Mouse (Mus musculus): ENCODE measurements around the gene Itih5. TPM values are rescaled to one million over a fixed set of nuclear protein-coding genes. Genes with fewer than 3 reads are reported as not detected.

Itih5 gene
- polyA plus RNA-seq, 1 experiment from 2014 or later, result 2.4 TPM

DNA sequence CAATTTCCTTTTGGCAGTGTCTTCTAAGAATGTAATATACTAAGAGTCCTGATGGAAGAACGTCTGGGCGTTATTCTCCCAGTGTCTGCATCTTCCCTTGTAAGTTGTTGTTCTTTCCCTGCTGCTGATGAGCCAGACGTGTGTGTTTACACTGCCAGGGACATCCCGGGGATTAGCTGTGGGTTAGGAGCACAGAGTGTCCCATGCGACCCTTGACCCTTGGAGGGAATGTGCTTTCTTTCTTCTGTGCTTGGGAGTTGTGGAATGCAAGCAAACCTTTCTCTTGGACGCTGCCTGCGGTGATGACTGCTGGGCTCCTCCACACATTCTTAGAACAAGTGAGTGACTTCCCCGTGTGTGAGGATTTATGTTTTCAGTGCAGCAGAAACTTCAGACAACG, 89.6 kb downstream of the Itih5 start:
- H3K4me2 ChIP-seq, result no peak overlapping the region
- WGBS, result 9% methylated on average over 9 of the region's 9 CpGs
- H3K27me3 ChIP-seq, result no peaks in the 10 kb centered on the region
- no peak for ATAC-seq
- H3K9me3 ChIP-seq (replicated peaks), result no peaks in the 10 kb centered on the region
- no peak overlapping the region for H3K9ac ChIP-seq
- H3K27ac ChIP-seq, result no peak overlapping the region
- H3K36me3 ChIP-seq (ENCODE audit: poor library complexity, severe bottlenecking), result no peaks in the 10 kb centered on the region
- no peak overlapping the region for H3K4me3 ChIP-seq
- no peaks in the 10 kb centered on the region for H3K4me1 ChIP-seq

DNA sequence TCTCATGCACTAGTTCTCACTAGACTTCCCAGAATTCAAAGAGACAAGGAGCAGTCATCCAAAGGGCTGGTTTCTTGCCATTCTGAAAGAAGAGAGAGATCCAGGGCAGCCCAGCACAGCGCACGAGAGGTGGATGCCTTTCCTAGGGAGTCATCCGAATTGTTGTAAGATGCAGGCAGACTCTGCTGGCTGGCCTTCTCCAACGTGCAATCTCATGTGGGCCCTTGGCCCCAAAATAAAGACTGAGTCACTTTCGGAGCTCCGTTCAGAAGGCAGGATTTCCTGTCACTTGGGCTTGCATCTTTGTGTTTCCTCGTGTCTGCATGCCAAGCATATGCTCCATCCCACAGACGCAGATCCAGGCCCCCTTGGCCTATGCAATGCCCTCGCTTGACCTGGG, 97.1 kb downstream of the Itih5 start:
- Histone ChIP-seq H3K27ac (no peak overlapping the region), H3K36me3 (ENCODE audit: poor library complexity, severe bottlenecking) (no peaks in the 10 kb centered on the region), H3K9ac (no peak overlapping the region), H3K4me3 (no peak overlapping the region), H3K4me2 (no peak overlapping the region), H3K9me3 (replicated peaks) (no peaks in the 10 kb centered on the region), H3K4me1 (no peaks in the 10 kb centered on the region), H3K27me3 (no peaks in the 10 kb centered on the region)
- WGBS, result 84% methylated on average over 9 of the region's 9 CpGs
- ATAC-seq, result no peak

- no peak overlapping the region for H3K9ac ChIP-seq
- H3K4me1 ChIP-seq, result no peaks in the 10 kb centered on the region
- no peaks in the 10 kb centered on the region for H3K9me3 ChIP-seq (replicated peaks)
- 61% methylated on average over 4 of the region's 4 CpGs for WGBS
- no peak overlapping the region for H3K27ac ChIP-seq
- no peak overlapping the region for H3K4me2 ChIP-seq
- ATAC-seq, result no peak
- no peak overlapping the region for H3K4me3 ChIP-seq
- H3K27me3 ChIP-seq, result no peaks in the 10 kb centered on the region
- no peaks in the 10 kb centered on the region for H3K36me3 ChIP-seq (ENCODE audit: poor library complexity, severe bottlenecking)
Observed at GRCm38 (mm10) chr2:10250926-10251325, 97.6 kb downstream of the Itih5 start.

- Histone ChIP-seq H3K4me1 (no peaks in the 10 kb centered on the region), H3K9me3 (replicated peaks) (no peaks in the 10 kb centered on the region), H3K27ac (no peak overlapping the region), H3K4me3 (no peak overlapping the region), H3K27me3 (no peaks in the 10 kb centered on the region), H3K9ac (no peak overlapping the region), H3K36me3 (ENCODE audit: poor library complexity, severe bottlenecking) (no peaks in the 10 kb centered on the region), H3K4me2 (no peak overlapping the region)
- ATAC-seq, result no peak
- WGBS, result 92% methylated on average over 9 of the region's 9 CpGs
Observed at GRCm38 (mm10) chr2:10251466-10251865, 98.1 kb downstream of the Itih5 start.

DNA sequence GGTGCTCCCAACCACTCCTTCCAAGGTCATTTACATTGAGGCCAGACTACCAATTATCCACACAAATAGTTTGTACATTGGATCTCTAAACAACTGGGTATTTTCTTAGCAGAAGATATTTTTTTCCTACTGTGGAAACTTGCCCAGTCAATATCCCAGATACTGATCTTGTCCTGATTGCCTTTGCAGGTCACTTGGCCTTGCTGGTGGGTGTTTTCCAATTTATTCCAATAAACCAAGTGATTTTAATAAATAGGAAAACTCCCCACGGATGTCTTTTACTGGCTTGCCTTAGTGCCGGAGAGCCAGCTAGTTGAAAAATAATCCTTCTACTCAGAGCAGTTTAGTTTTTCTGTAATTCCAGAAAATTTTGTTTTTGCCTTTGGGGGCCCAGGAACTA, 98.6 kb downstream of the Itih5 start:
- Histone ChIP-seq H3K36me3 (ENCODE audit: poor library complexity, severe bottlenecking) (no peaks in the 10 kb centered on the region), H3K27ac (no peak overlapping the region), H3K9me3 (replicated peaks) (no peaks in the 10 kb centered on the region), H3K4me3 (no peak overlapping the region), H3K9ac (no peak overlapping the region), H3K4me1 (no peaks in the 10 kb centered on the region), H3K4me2 (no peak overlapping the region), H3K27me3 (no peaks in the 10 kb centered on the region)
- 94% methylated on average over 2 of the region's 2 CpGs for WGBS
- ATAC-seq, result no peak

DNA sequence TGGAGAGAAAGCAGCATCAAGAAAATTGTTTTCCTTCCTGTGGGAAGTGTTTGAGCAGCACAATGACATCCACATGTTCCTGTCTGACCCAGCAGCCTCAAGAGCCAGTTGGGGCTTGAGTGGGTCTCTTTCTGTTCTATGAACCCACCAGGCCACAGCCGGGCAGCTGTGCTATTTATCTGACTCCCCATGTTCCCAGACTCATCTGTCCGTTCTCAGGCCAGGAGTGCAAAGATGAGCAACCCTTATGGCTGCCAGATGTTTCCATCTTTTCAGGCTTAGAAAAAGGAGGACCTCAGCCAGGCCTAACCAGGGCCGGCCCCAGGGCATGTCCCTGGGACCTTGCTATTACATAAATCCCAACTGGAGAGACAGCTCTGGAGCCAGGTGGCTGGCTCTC, 100.0 kb downstream of the Itih5 start:
- Histone ChIP-seq H3K4me1 (no peaks in the 10 kb centered on the region), H3K9ac (no peak overlapping the region), H3K36me3 (ENCODE audit: poor library complexity, severe bottlenecking) (no peaks in the 10 kb centered on the region), H3K27me3 (no peaks in the 10 kb centered on the region), H3K4me3 (no peak overlapping the region), H3K4me2 (no peak overlapping the region), H3K9me3 (replicated peaks) (no peaks in the 10 kb centered on the region), H3K27ac (no peak overlapping the region)
- no peak for ATAC-seq
- 89% methylated on average over 3 of the region's 3 CpGs for WGBS

GRCm38 (mm10) chr2:10256949-10257348, 103.6 kb downstream of the Itih5 start:
- H3K4me2 ChIP-seq, result no peak overlapping the region
- no peaks in the 10 kb centered on the region for H3K36me3 ChIP-seq (ENCODE audit: poor library complexity, severe bottlenecking)
- H3K27ac ChIP-seq, result no peak overlapping the region
- no peak for ATAC-seq
- no peaks in the 10 kb centered on the region for H3K4me1 ChIP-seq
- no peaks in the 10 kb centered on the region for H3K27me3 ChIP-seq
- no peaks in the 10 kb centered on the region for H3K9me3 ChIP-seq (replicated peaks)
- no peak overlapping the region for H3K9ac ChIP-seq
- H3K4me3 ChIP-seq, result no peak overlapping the region
- WGBS, result 76% methylated on average over 5 of the region's 5 CpGs

DNA sequence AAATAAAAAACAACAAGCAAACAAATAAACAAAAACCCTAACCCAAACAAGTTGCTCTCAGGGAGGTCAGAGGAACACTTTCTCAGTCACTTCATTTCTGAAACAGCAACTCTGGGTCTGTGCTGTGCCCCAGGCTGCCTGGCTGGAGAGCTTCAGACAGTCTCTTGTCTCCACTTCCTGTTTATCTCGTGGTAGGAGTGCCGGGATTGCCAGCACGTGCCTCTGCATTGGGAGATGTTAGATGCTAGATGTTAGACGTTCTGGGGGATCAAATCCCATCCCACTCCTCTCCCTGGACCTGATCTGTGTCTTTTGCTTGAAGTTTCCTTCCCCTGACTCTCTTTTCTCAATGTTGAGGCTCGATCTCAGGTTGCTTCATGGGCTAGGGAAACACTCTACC, 104.9 kb downstream of the Itih5 start:
- Histone ChIP-seq H3K9me3 (replicated peaks) (no peaks in the 10 kb centered on the region), H3K9ac (no peak overlapping the region), H3K4me1 (peaks cover 9% of the 10 kb centered on the region; the same call in 1 of the 2 replicates), H3K36me3 (ENCODE audit: poor library complexity, severe bottlenecking) (no peaks in the 10 kb centered on the region), H3K27ac (no peak overlapping the region), H3K4me2 (no peak overlapping the region), H3K27me3 (no peaks in the 10 kb centered on the region), H3K4me3 (no peak overlapping the region)
- no peak for ATAC-seq
- WGBS, result 74% methylated on average over 5 of the region's 5 CpGs

DNA sequence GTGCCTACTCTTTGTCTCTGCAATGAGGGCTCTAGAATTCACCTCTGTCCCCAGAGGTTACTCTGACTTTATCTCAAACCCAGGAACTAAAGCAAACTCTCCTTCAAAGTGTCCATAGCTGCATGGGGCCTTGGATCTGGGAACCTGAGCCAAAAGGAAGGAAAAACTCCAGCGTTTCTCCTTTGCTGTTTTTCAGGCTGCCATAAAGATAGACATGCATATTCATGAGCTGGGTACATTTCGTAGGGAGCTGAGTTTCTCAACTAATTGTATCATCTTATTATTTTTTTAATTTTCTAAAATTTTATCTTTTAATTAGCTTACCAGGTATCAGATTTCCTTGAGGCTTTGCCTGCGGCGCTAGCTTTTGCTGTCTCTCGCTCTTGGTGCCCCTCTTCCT, 106.7 kb downstream of the Itih5 start:
- H3K9me3 ChIP-seq (replicated peaks), result no peaks in the 10 kb centered on the region
- no peaks in the 10 kb centered on the region for H3K27me3 ChIP-seq
- no peak overlapping the region for H3K27ac ChIP-seq
- no peak overlapping the region for H3K4me2 ChIP-seq
- no peak overlapping the region for H3K4me3 ChIP-seq
- ATAC-seq, result no peak
- H3K4me1 ChIP-seq, result peaks cover 9% of the 10 kb centered on the region; the same call in 1 of the 2 replicates
- WGBS, result 38% methylated on average over 5 of the region's 5 CpGs
- H3K9ac ChIP-seq, result no peak overlapping the region
- no peaks in the 10 kb centered on the region for H3K36me3 ChIP-seq (ENCODE audit: poor library complexity, severe bottlenecking)

- Histone ChIP-seq H3K36me3 (ENCODE audit: poor library complexity, severe bottlenecking) (no peaks in the 10 kb centered on the region), H3K4me1 (peaks cover 9% of the 10 kb centered on the region; the same call in 1 of the 2 replicates), H3K27ac (no peak overlapping the region), H3K4me2 (no peak overlapping the region), H3K9me3 (replicated peaks) (no peaks in the 10 kb centered on the region), H3K4me3 (no peak overlapping the region), H3K9ac (no peak overlapping the region), H3K27me3 (no peaks in the 10 kb centered on the region)
- 79% methylated on average over 5 of the region's 5 CpGs for WGBS
- ATAC-seq, result no peak
Observed at GRCm38 (mm10) chr2:10261337-10261736, 108.0 kb downstream of the Itih5 start.

DNA sequence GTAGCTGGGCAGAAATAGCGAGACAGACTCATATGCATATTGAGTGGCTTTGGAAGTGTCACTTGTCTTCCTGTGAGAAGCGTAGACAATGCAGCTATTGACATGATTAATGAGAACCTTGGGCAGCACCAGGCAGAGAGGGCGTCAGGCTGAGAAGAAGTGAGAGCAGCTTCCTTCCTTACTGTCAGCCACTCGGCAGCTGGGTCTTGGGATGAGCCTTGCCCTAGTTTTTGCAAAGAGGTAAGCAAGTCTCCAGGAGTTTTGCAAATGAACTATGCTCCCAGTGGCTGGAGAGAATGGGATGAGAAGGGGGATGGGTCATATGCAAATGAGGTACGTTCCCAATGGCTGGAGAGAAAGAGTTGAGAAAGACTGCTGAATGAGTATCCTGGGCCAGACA, 109.4 kb downstream of the Itih5 start:
- peak; percentile 58; the same call in 1 of the 2 replicates for ATAC-seq
- no peak overlapping the region for H3K4me2 ChIP-seq
- WGBS, result 22% methylated on average over 5 of the region's 5 CpGs
- no peak overlapping the region for H3K27ac ChIP-seq
- H3K4me1 ChIP-seq, result peaks cover 9% of the 10 kb centered on the region; the same call in 1 of the 2 replicates
- H3K9ac ChIP-seq, result no peak overlapping the region
- H3K36me3 ChIP-seq (ENCODE audit: poor library complexity, severe bottlenecking), result no peaks in the 10 kb centered on the region
- H3K4me3 ChIP-seq, result no peak overlapping the region
- no peaks in the 10 kb centered on the region for H3K9me3 ChIP-seq (replicated peaks)
- no peaks in the 10 kb centered on the region for H3K27me3 ChIP-seq

- no peaks in the 10 kb centered on the region for H3K36me3 ChIP-seq (ENCODE audit: poor library complexity, severe bottlenecking)
- H3K4me2 ChIP-seq, result no peak overlapping the region
- no peaks in the 10 kb centered on the region for H3K27me3 ChIP-seq
- H3K9me3 ChIP-seq (replicated peaks), result no peaks in the 10 kb centered on the region
- no peak overlapping the region for H3K27ac ChIP-seq
- peaks cover 9% of the 10 kb centered on the region; the same call in 1 of the 2 replicates for H3K4me1 ChIP-seq
- no peak for ATAC-seq
- H3K4me3 ChIP-seq, result no peak overlapping the region
- 52% methylated on average over 7 of the region's 7 CpGs for WGBS
- H3K9ac ChIP-seq, result no peak overlapping the region
Observed at GRCm38 (mm10) chr2:10263909-10264489, 110.6 kb downstream of the Itih5 start.

GRCm38 (mm10) chr2:10265881-10266280, 112.5 kb downstream of the Itih5 start:
- H3K4me1 ChIP-seq, result peaks cover 9% of the 10 kb centered on the region; the same call in 1 of the 2 replicates
- no peaks in the 10 kb centered on the region for H3K27me3 ChIP-seq
- H3K9me3 ChIP-seq (replicated peaks), result no peaks in the 10 kb centered on the region
- H3K36me3 ChIP-seq (ENCODE audit: poor library complexity, severe bottlenecking), result no peaks in the 10 kb centered on the region
- H3K4me2 ChIP-seq, result no peak overlapping the region
- H3K9ac ChIP-seq, result no peak overlapping the region
- no peak overlapping the region for H3K27ac ChIP-seq
- 91% methylated on average over 5 of the region's 5 CpGs for WGBS
- no peak for ATAC-seq
- H3K4me3 ChIP-seq, result no peak overlapping the region

Measured in forebrain, embryonic 13.5 days (tissue).